Mouse (Mus musculus): ENCODE results near the gene Il9r.

The Il9r gene

GRCm38 (mm10) chr11:32157791-32158594 is 42.1 kb downstream of the Il9r start:
- DNase-seq, result no peak

- no peak for DNase-seq
These were observed 43.0 kb downstream of the Il9r start for GRCm38 (mm10) chr11:32156854-32157630.

GRCm38 (mm10) chr11:32153216-32153615 is 46.9 kb downstream of the Il9r start:
- no peak for DNase-seq

GRCm38 (mm10) chr11:32152814-32153213 is 47.3 kb downstream of the Il9r start:
- DNase-seq, result no peak

- no peak for DNase-seq
These were observed 48.8 kb downstream of the Il9r start for GRCm38 (mm10) chr11:32151243-32151642.

- DNase-seq, result no peak
These were observed 50.5 kb downstream of the Il9r start for GRCm38 (mm10) chr11:32149605-32150004.

GRCm38 (mm10) chr11:32142771-32143170 is 57.3 kb downstream of the Il9r start:
- DNase-seq, result no peak

GRCm38 (mm10) chr11:32141627-32142586 is 58.2 kb downstream of the Il9r start:
- no peak for DNase-seq

- peak; percentile 66 to 78 for DNase-seq
These were observed 59.0 kb downstream of the Il9r start for GRCm38 (mm10) chr11:32141034-32141433.

GRCm38 (mm10) chr11:32139528-32139961 is 60.5 kb downstream of the Il9r start:
- peak; percentile 67 to 71 for DNase-seq

- DNase-seq, result no peak
These were observed 61.5 kb downstream of the Il9r start for GRCm38 (mm10) chr11:32138614-32138964.

- DNase-seq, result no peak
These were observed 62.1 kb downstream of the Il9r start for GRCm38 (mm10) chr11:32137719-32138613.

All from thymus, adult 18-20 months (tissue).